Mouse (Mus musculus) fat pad, adult 2 months (tissue): ENCODE results near the gene Clcn7.

Experiments
- DNase-seq: peaks from one replicate; pipeline ENCODE4 v3.0.0-alpha.2; 2011; ENCODE audit warnings: low read depth, low spot score; ENCODE audit errors: extremely low read depth

The Clcn7 gene

GRCm38 (mm10) chr17:25133275-25133698, at the start of gene Clcn7:
Gene Clcn7 (plus strand): TSS chr17:25133391.
- DNase-seq: no peak

- DNase-seq: no peak
These were observed 49.7 kb upstream of the Clcn7 start, which contains the start of gene Tmem204 for GRCm38 (mm10) chr17:25083444-25083931. Gene Tmem204 (minus strand): TSS chr17:25083591.

- DNase-seq: no peak
These were observed 48.3 kb upstream of the Clcn7 start for GRCm38 (mm10) chr17:25084835-25085385.

GRCm38 (mm10) chr17:25086724-25087123, 46.5 kb upstream of the Clcn7 start:
- no peak for DNase-seq

- DNase-seq: no peak
These were observed 44.0 kb upstream of the Clcn7 start for GRCm38 (mm10) chr17:25089158-25089557.

GRCm38 (mm10) chr17:25090450-25090849, 42.7 kb upstream of the Clcn7 start:
- DNase-seq: no peak

GRCm38 (mm10) chr17:25096221-25096620, 37.0 kb upstream of the Clcn7 start:
- no peak for DNase-seq

GRCm38 (mm10) chr17:25100052-25100451, 33.1 kb upstream of the Clcn7 start:
- no peak for DNase-seq

- DNase-seq: no peak
These were observed 31.9 kb upstream of the Clcn7 start for GRCm38 (mm10) chr17:25101338-25101737.

GRCm38 (mm10) chr17:25107786-25108185, 25.4 kb upstream of the Clcn7 start:
- no peak for DNase-seq

- DNase-seq: no peak
These were observed 23.6 kb upstream of the Clcn7 start for GRCm38 (mm10) chr17:25109578-25109977.

- no peak for DNase-seq
These were observed 22.6 kb upstream of the Clcn7 start for GRCm38 (mm10) chr17:25110590-25110989.

GRCm38 (mm10) chr17:25111220-25111619, 22.0 kb upstream of the Clcn7 start:
- DNase-seq: no peak

GRCm38 (mm10) chr17:25111739-25112422, 21.3 kb upstream of the Clcn7 start:
- no peak for DNase-seq

GRCm38 (mm10) chr17:25112423-25112810, 20.8 kb upstream of the Clcn7 start:
- DNase-seq: no peak

GRCm38 (mm10) chr17:25114908-25115645, 18.1 kb upstream of the Clcn7 start:
- no peak for DNase-seq

GRCm38 (mm10) chr17:25115664-25116432, 17.3 kb upstream of the Clcn7 start, which contains the start of gene Telo2:
Gene Telo2 (minus strand): TSS chr17:25115967.
- DNase-seq: no peak

- no peak for DNase-seq
These were observed 15.9 kb upstream of the Clcn7 start for GRCm38 (mm10) chr17:25117263-25117662.

GRCm38 (mm10) chr17:25120406-25120805, 12.8 kb upstream of the Clcn7 start, which contains the start of gene Ptx4:
Gene Ptx4 (plus strand): TSS chr17:25120760.
- DNase-seq: no peak

- no peak for DNase-seq
These were observed 9.2 kb upstream of the Clcn7 start for GRCm38 (mm10) chr17:25123979-25124378.
